Mouse (Mus musculus): ENCODE results near the gene Vwa3b. TPM values are rescaled to one million over a fixed set of nuclear protein-coding genes. Genes with fewer than 3 reads are reported as not detected.
"Not testable (repeated sequence)": the region's sequence is repeated elsewhere in the genome, so short reads cannot be mapped to it uniquely, and the experiment has no call there.

Vwa3b gene
- polyA plus RNA-seq, 1 experiment from 2014 or later, result not detected

DNA sequence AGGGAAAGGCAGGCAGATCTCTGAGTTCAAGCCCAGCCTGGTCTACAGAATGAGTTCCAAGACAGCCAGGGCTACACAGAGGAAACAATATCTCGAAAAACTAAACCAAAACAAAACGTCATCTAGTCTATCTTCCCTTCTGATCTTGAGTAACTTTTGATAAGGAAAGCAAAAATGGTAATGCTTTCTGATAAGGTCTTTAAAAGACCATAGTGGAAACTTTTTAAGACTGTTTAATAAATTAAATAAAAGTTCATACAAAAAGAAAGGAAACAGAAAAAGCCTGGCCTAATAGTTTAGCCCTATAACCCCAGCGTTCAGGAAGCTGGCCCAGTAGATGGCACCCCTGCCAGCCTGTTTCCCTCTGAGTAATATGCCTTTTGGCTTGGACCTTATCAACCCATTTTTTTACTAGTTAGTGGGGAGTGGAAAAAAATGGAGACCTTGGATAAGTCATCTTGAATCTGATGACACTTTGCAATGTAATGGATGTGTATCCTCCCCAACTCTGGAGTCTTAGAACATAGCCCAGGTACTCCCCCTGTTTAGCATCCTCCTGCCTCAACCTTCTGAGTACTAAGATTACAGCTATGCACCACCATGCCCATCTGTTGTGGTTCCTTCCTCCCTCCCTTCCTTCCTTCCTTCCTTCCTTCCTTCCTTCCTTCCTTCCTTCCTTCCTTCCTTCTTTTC is 23.9 kb upstream of the Vwa3b start:
- Histone ChIP-seq H3K27me3 (ENCODE audit: control insufficient read depth, insufficient read depth, low read length) (no peaks in the 10 kb centered on the region), H3K9ac (ENCODE audit: low read length) (no peak overlapping the region), H3K36me3 (ENCODE audit: control insufficient read depth, insufficient read depth, low read length) (no peaks in the 10 kb centered on the region), H3K4me1 (replicated peaks; ENCODE audit: control insufficient read depth, insufficient read depth, low read length) (no peaks in the 10 kb centered on the region), H3K27ac (ENCODE audit: low read depth, low read length) (no peak overlapping the region), H3K4me3 (ENCODE audit: low read depth, low read length) (no peak overlapping the region), H3K4me2 (ENCODE audit: low read depth, low read length, severe bottlenecking) (no peak overlapping the region), H3K9me3 (ENCODE audit: control insufficient read depth, low read length) (no peaks in the 10 kb centered on the region)
- 84% methylated on average over 3 of the region's 3 CpGs for WGBS
- ATAC-seq (replicated peaks; ENCODE audit: low FRiP score), result no peak
- no peak for DNase-seq (ENCODE audit: low spot score)

DNA sequence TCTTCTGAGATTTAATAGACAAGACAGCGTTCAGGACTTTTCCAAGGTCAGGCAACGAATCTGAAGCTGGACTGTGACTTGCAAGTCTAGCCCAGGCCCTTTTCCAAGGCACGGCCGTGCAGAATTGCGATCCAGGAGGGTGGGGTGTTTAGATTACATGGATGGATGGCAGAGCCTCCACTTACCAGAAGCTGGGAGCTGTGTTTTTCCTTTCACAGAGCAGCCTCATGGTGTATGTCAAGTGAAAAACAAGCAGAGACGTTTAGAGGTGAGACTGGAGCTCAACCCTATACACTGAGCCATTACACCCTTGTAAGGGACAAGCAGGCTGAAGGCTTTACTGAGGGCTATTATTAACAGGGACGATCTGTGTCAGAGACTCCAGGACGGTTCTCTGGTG is 21.9 kb upstream of the Vwa3b start:
- Histone ChIP-seq H3K9ac (ENCODE audit: low read length) (no peak overlapping the region), H3K4me1 (replicated peaks; ENCODE audit: control insufficient read depth, insufficient read depth, low read length) (no peaks in the 10 kb centered on the region), H3K27me3 (ENCODE audit: control insufficient read depth, insufficient read depth, low read length) (no peaks in the 10 kb centered on the region), H3K36me3 (ENCODE audit: control insufficient read depth, insufficient read depth, low read length) (no peaks in the 10 kb centered on the region), H3K4me3 (ENCODE audit: low read depth, low read length) (no peak overlapping the region), H3K9me3 (ENCODE audit: control insufficient read depth, low read length) (no peaks in the 10 kb centered on the region), H3K4me2 (ENCODE audit: low read depth, low read length, severe bottlenecking) (no peak overlapping the region), H3K27ac (ENCODE audit: low read depth, low read length) (no peak overlapping the region)
- WGBS, result 86% methylated on average over 8 of the region's 8 CpGs
- no peak for ATAC-seq (replicated peaks; ENCODE audit: low FRiP score)
- DNase-seq (ENCODE audit: low spot score), result no peak

DNA sequence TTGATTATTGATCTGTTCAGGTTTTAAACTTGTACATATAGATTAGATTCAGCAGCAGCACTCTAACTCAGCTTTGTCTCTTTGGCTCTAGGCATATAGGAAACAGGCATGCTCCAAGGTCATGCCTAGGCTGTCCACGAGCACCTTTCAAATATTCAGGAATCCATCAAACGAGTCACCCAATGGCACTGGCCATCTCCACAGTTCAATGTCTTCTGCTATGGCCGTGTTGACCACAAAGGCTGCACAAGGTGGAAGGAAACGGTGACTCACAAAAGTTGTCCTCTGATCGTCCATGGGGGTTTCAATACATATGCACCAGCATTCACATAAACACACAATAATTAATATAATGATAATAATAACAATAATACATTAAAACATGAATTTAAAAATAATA is 21.4 kb upstream of the Vwa3b start:
- ATAC-seq (replicated peaks; ENCODE audit: low FRiP score) (no peak), DNase-seq (ENCODE audit: low spot score) (no peak)
- H3K27ac ChIP-seq (ENCODE audit: low read depth, low read length), result no peak overlapping the region
- no peaks in the 10 kb centered on the region for H3K4me1 ChIP-seq (replicated peaks; ENCODE audit: control insufficient read depth, insufficient read depth, low read length)
- H3K9me3 ChIP-seq (ENCODE audit: control insufficient read depth, low read length), result no peaks in the 10 kb centered on the region
- no peaks in the 10 kb centered on the region for H3K27me3 ChIP-seq (ENCODE audit: control insufficient read depth, insufficient read depth, low read length)
- no peak overlapping the region for H3K4me2 ChIP-seq (ENCODE audit: low read depth, low read length, severe bottlenecking)
- no peaks in the 10 kb centered on the region for H3K36me3 ChIP-seq (ENCODE audit: control insufficient read depth, insufficient read depth, low read length)
- no peak overlapping the region for H3K9ac ChIP-seq (ENCODE audit: low read length)
- no peak overlapping the region for H3K4me3 ChIP-seq (ENCODE audit: low read depth, low read length)
- 85% methylated on average over 5 of the region's 5 CpGs for WGBS

DNA sequence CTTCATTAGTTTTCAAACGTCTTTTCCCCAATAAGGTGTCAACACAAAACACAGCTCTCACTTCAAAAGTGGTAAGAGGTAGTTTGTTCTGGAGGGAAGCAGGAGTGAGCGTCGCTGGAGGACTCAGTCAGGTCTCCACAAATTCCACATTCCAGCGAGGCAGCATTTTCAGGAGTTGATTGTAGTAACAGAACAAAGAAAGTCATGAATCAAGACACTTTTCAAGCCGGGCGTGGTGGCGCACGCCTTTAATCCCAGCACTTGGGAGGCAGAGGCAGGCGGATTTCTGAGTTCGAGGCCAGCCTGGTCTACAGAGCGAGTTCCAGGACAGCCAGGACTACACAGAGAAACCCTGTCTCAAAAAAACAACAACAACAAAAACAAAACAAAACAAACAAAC is 19.9 kb upstream of the Vwa3b start:
- H3K9me3 ChIP-seq (ENCODE audit: control insufficient read depth, low read length); ATAC-seq (replicated peaks; ENCODE audit: low FRiP score); DNase-seq (ENCODE audit: low spot score); H3K4me3 ChIP-seq (ENCODE audit: low read depth, low read length); H3K9ac ChIP-seq (ENCODE audit: low read length); H3K4me2 ChIP-seq (ENCODE audit: low read depth, low read length, severe bottlenecking); H3K4me1 ChIP-seq (replicated peaks; ENCODE audit: control insufficient read depth, insufficient read depth, low read length); H3K27me3 ChIP-seq (ENCODE audit: control insufficient read depth, insufficient read depth, low read length); H3K36me3 ChIP-seq (ENCODE audit: control insufficient read depth, insufficient read depth, low read length); H3K27ac ChIP-seq (ENCODE audit: low read depth, low read length): not testable (repeated sequence)
- WGBS, result 92% methylated on average over 11 of the region's 11 CpGs

DNA sequence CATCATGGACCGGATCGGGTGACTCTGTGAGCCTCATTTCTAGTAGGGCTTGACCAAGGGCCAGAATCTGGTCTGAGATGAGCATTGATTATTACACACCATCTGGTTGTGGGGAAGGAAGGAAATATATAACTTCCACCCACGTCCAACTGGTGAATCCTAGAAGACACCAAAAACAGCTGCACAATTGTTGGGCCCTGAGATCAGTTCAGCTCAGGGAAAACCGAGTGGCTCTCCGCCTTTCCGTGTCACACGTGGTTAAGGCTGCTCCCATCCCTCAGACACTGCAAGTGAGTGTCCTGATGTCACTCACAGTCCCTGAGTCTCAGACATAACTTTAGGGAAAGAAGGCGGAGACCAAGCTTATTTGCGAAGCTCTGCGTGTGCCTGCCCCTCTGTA is 16.5 kb upstream of the Vwa3b start:
- H3K4me2 ChIP-seq (ENCODE audit: low read depth, low read length, severe bottlenecking), result no peak overlapping the region
- H3K4me1 ChIP-seq (replicated peaks; ENCODE audit: control insufficient read depth, insufficient read depth, low read length), result no peaks in the 10 kb centered on the region
- H3K4me3 ChIP-seq (ENCODE audit: low read depth, low read length), result no peak overlapping the region
- H3K27ac ChIP-seq (ENCODE audit: low read depth, low read length), result no peak overlapping the region
- H3K27me3 ChIP-seq (ENCODE audit: control insufficient read depth, insufficient read depth, low read length), result no peaks in the 10 kb centered on the region
- no peaks in the 10 kb centered on the region for H3K9me3 ChIP-seq (ENCODE audit: control insufficient read depth, low read length)
- DNase-seq (ENCODE audit: low spot score) (no peak), ATAC-seq (replicated peaks; ENCODE audit: low FRiP score) (no peak)
- H3K9ac ChIP-seq (ENCODE audit: low read length), result no peak overlapping the region
- WGBS, result 84% methylated on average over 10 of the region's 10 CpGs
- H3K36me3 ChIP-seq (ENCODE audit: control insufficient read depth, insufficient read depth, low read length), result no peaks in the 10 kb centered on the region

DNA sequence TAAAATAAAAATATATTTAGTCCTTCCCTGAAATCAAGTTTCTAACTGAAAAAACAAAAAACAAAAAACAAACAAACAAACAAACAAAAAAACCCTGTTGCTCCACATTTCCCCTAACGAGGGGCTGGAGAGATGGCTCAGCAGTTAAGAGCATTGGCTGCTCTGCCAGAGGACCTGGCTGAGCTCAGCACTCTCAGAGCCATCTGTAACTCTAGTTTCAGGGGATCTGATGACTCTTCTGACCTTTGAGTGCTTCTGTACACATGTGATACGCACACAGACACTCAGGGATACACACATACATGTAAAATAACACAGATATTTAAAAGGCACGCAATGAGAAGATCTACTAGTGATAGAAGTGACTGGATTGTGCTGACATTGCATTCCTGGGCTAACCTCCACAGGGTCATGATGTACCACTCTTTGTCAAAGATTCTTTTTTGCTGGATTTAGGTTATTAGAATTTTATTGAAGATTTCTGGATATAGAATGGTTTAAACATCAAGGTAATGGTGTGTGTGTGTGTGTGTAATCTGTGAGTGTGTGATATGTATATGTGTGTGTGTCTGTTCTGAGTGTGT is 14.7 kb upstream of the Vwa3b start:
- WGBS, result 77% methylated on average over 3 of the region's 3 CpGs
- H3K4me3 ChIP-seq (ENCODE audit: low read depth, low read length), result no peak overlapping the region
- no peak overlapping the region for H3K4me2 ChIP-seq (ENCODE audit: low read depth, low read length, severe bottlenecking)
- no peak overlapping the region for H3K27ac ChIP-seq (ENCODE audit: low read depth, low read length)
- DNase-seq (ENCODE audit: low spot score) (no peak), ATAC-seq (replicated peaks; ENCODE audit: low FRiP score) (no peak)
- no peaks in the 10 kb centered on the region for H3K36me3 ChIP-seq (ENCODE audit: control insufficient read depth, insufficient read depth, low read length)
- no peaks in the 10 kb centered on the region for H3K9me3 ChIP-seq (ENCODE audit: control insufficient read depth, low read length)
- no peak overlapping the region for H3K9ac ChIP-seq (ENCODE audit: low read length)
- H3K4me1 ChIP-seq (replicated peaks; ENCODE audit: control insufficient read depth, insufficient read depth, low read length), result no peaks in the 10 kb centered on the region
- no peaks in the 10 kb centered on the region for H3K27me3 ChIP-seq (ENCODE audit: control insufficient read depth, insufficient read depth, low read length)

DNA sequence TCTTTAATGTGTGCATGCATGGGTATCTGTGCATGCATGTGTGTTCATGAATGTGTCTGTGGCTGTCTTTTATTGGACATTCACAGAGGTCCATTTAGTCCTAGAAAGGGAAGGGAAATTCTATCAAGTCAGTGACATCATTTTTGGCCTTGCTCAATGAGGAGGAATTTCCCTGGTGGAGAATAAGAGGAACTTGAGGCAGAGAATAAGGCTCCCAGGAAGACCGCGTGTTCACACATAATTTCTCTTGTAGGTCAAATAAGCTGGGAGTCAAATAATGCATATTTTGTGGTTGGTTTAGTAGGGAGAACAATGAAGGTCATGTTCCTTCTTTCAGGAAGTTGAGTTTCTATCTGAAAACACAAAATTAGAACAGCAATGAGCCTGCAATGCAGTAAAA is 13.4 kb upstream of the Vwa3b start:
- H3K27ac ChIP-seq (ENCODE audit: low read depth, low read length), result no peak overlapping the region

DNA sequence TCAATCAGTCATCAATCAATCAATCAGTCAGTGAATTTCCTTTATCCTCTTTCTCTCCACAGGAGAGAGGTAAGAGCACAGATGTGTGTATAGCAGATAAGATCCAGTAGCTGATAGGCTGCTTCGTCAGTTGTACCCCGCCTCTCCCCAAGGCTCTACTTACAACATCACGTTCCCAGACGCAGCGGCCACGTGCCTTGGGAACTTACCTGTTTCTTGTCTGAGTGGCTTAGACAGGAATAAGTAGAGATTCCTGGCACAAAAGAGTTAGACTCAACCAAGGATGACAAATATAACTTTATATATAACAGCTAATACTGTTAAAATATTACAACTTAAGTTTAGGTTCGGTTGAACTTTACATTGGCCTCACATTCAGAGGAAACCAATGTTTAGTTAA is 12.7 kb upstream of the Vwa3b start:
- WGBS, result 85% methylated on average over 7 of the region's 7 CpGs
- no peaks in the 10 kb centered on the region for H3K27me3 ChIP-seq (ENCODE audit: control insufficient read depth, insufficient read depth, low read length)
- H3K9me3 ChIP-seq (ENCODE audit: control insufficient read depth, low read length), result no peaks in the 10 kb centered on the region
- H3K4me3 ChIP-seq (ENCODE audit: low read depth, low read length), result no peak overlapping the region
- H3K27ac ChIP-seq (ENCODE audit: low read depth, low read length), result no peak overlapping the region
- no peaks in the 10 kb centered on the region for H3K4me1 ChIP-seq (replicated peaks; ENCODE audit: control insufficient read depth, insufficient read depth, low read length)
- no peak for ATAC-seq (replicated peaks; ENCODE audit: low FRiP score)
- H3K36me3 ChIP-seq (ENCODE audit: control insufficient read depth, insufficient read depth, low read length), result no peaks in the 10 kb centered on the region
- no peak overlapping the region for H3K9ac ChIP-seq (ENCODE audit: low read length)
- H3K4me2 ChIP-seq (ENCODE audit: low read depth, low read length, severe bottlenecking), result no peak overlapping the region
- no peak for DNase-seq (ENCODE audit: low spot score)

More for the DNA sequence above, 13.4 kb upstream of the Vwa3b start:
- Histone ChIP-seq H3K4me3 (ENCODE audit: low read depth, low read length) (no peak overlapping the region), H3K27me3 (ENCODE audit: control insufficient read depth, insufficient read depth, low read length) (no peaks in the 10 kb centered on the region), H3K36me3 (ENCODE audit: control insufficient read depth, insufficient read depth, low read length) (no peaks in the 10 kb centered on the region), H3K4me2 (ENCODE audit: low read depth, low read length, severe bottlenecking) (no peak overlapping the region), H3K9ac (ENCODE audit: low read length) (no peak overlapping the region), H3K9me3 (ENCODE audit: control insufficient read depth, low read length) (no peaks in the 10 kb centered on the region), H3K4me1 (replicated peaks; ENCODE audit: control insufficient read depth, insufficient read depth, low read length) (no peaks in the 10 kb centered on the region)
- WGBS, result 92% methylated on average over 2 of the region's 2 CpGs
- no peak for DNase-seq (ENCODE audit: low spot score)
- ATAC-seq (replicated peaks; ENCODE audit: low FRiP score), result no peak

DNA sequence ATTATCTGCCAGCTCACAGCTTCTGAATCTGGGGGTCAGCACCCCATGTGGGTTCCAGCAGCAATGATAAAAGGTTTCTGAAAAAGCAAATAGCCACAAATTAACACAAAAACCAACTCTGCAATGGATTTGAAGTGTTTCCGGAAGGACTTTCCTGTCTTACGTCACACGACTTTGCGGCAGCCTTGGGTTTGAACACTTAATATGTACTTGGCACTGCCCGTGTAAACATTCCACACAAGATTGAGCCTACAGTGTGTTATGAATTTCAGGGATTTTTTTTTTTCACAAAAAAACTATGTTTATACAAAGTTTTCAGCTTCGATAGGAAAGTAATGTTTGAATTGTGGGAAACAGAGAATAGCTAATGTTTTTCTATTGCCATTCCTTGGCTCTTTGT is 7.4 kb upstream of the Vwa3b start:
- no peak overlapping the region for H3K27ac ChIP-seq (ENCODE audit: low read depth, low read length)
- no peak overlapping the region for H3K9ac ChIP-seq (ENCODE audit: low read length)
- H3K4me2 ChIP-seq (ENCODE audit: low read depth, low read length, severe bottlenecking), result no peak overlapping the region
- DNase-seq (ENCODE audit: low spot score) (no peak), ATAC-seq (replicated peaks; ENCODE audit: low FRiP score) (no peak)
- H3K27me3 ChIP-seq (ENCODE audit: control insufficient read depth, insufficient read depth, low read length), result no peaks in the 10 kb centered on the region
- H3K9me3 ChIP-seq (ENCODE audit: control insufficient read depth, low read length), result no peaks in the 10 kb centered on the region
- H3K4me1 ChIP-seq (replicated peaks; ENCODE audit: control insufficient read depth, insufficient read depth, low read length), result no peaks in the 10 kb centered on the region
- H3K36me3 ChIP-seq (ENCODE audit: control insufficient read depth, insufficient read depth, low read length), result no peaks in the 10 kb centered on the region
- no peak overlapping the region for H3K4me3 ChIP-seq (ENCODE audit: low read depth, low read length)
- WGBS, result 92% methylated on average over 6 of the region's 6 CpGs

All from forebrain, embryonic 11.5 days (tissue).